Mouse (Mus musculus): ENCODE results near the gene Coa3. TPM values are rescaled to one million over a fixed set of nuclear protein-coding genes. Genes with fewer than 3 reads are reported as not detected.
"Not testable (repeated sequence)": the region's sequence is repeated elsewhere in the genome, so short reads cannot be mapped to it uniquely, and the experiment has no call there.

Gene Coa3
- 213 and 220 TPM in 2 replicates for polyA plus RNA-seq (2014; fragmentation: Nextera tagmentation; extraction: Ambion mirVana)

GRCm38 (mm10) chr11:101278223-101279192 is at the start of gene Coa3, which contains the start of gene Cntd1:
Coa3 (minus strand) TSS chr11:101279114.
Cntd1 (plus strand) TSS chr11:101279012.
- no peak within 1 kb of the TSS for H3K27ac ChIP-seq (ENCODE audit: low read depth, low read length)
- DNase-seq (ENCODE audit: low spot score, missing footprints) (peak; percentile 95), ATAC-seq (ENCODE audit: low FRiP score) (peak; percentile 96)
- peak within 1 kb of the TSS; percentile 76 for H3K9ac ChIP-seq (ENCODE audit: low read length)
- H3K4me2 ChIP-seq, result peak within 1 kb of the TSS; percentile 87
- no peaks in the 10 kb centered on the region for H3K36me3 ChIP-seq (ENCODE audit: control insufficient read depth, insufficient read depth, low read length)
- H3K4me3 ChIP-seq (ENCODE audit: low read depth, low read length), result peak within 1 kb of the TSS; percentile 54
- H3K9me3 ChIP-seq (ENCODE audit: control insufficient read depth, low read length), result no peaks in the 10 kb centered on the region
- H3K27me3 ChIP-seq (ENCODE audit: control insufficient read depth, insufficient read depth, low read length), result no peaks in the 10 kb centered on the region; the same call in 1 of the 2 replicates
- H3K4me1 ChIP-seq (ENCODE audit: control insufficient read depth, insufficient read depth, low read length), result peaks cover 17% of the 10 kb centered on the region
- 12% methylated on average over 45 of the region's 45 CpGs for WGBS

- WGBS, result 63% methylated on average over 3 of the region's 3 CpGs
- H3K9me3 ChIP-seq (ENCODE audit: control insufficient read depth, low read length), result no peaks in the 10 kb centered on the region
- H3K27me3 ChIP-seq (ENCODE audit: control insufficient read depth, insufficient read depth, low read length), result no peaks in the 10 kb centered on the region
- no peak overlapping the region for H3K4me3 ChIP-seq (ENCODE audit: low read depth, low read length)
- no peaks in the 10 kb centered on the region for H3K4me1 ChIP-seq (ENCODE audit: control insufficient read depth, insufficient read depth, low read length)
- no peak overlapping the region for H3K27ac ChIP-seq (ENCODE audit: low read depth, low read length)
- no peak for DNase-seq (ENCODE audit: low spot score, missing footprints)
- no peak for ATAC-seq (ENCODE audit: low FRiP score)
- no peak overlapping the region for H3K4me2 ChIP-seq
- H3K36me3 ChIP-seq (ENCODE audit: control insufficient read depth, insufficient read depth, low read length), result peaks cover 11% of the 10 kb centered on the region
- H3K9ac ChIP-seq (ENCODE audit: low read length), result no peak overlapping the region
Measured at GRCm38 (mm10) chr11:101327311-101327710, 48.4 kb upstream of the Coa3 start.

GRCm38 (mm10) chr11:101326147-101326546 is 47.2 kb upstream of the Coa3 start:
- no peaks in the 10 kb centered on the region for H3K27me3 ChIP-seq (ENCODE audit: control insufficient read depth, insufficient read depth, low read length)
- 88% methylated on average over 11 of the region's 11 CpGs for WGBS
- H3K4me2 ChIP-seq, result no peak overlapping the region
- H3K4me3 ChIP-seq (ENCODE audit: low read depth, low read length), result no peak overlapping the region
- H3K36me3 ChIP-seq (ENCODE audit: control insufficient read depth, insufficient read depth, low read length), result peaks cover 19% of the 10 kb centered on the region
- no peak for ATAC-seq (ENCODE audit: low FRiP score)
- H3K27ac ChIP-seq (ENCODE audit: low read depth, low read length), result no peak overlapping the region
- H3K9ac ChIP-seq (ENCODE audit: low read length), result no peak overlapping the region
- DNase-seq (ENCODE audit: low spot score, missing footprints), result no peak
- no peaks in the 10 kb centered on the region for H3K4me1 ChIP-seq (ENCODE audit: control insufficient read depth, insufficient read depth, low read length)
- no peaks in the 10 kb centered on the region for H3K9me3 ChIP-seq (ENCODE audit: control insufficient read depth, low read length)

- peaks cover 24% of the 10 kb centered on the region for H3K36me3 ChIP-seq (ENCODE audit: control insufficient read depth, insufficient read depth, low read length)
- WGBS, result 94% methylated on average over 11 of the region's 11 CpGs
Measured at GRCm38 (mm10) chr11:101325201-101325600, 46.3 kb upstream of the Coa3 start.

GRCm38 (mm10) chr11:101324763-101325162 is 45.8 kb upstream of the Coa3 start, which contains the start of gene Aoc2:
Aoc2 (plus strand) TSS chr11:101325063.
- peak; percentile 49 for DNase-seq (ENCODE audit: low spot score, missing footprints)
- Histone ChIP-seq H3K9me3 (ENCODE audit: control insufficient read depth, low read length) (no peaks in the 10 kb centered on the region), H3K4me1 (ENCODE audit: control insufficient read depth, insufficient read depth, low read length) (no peaks in the 10 kb centered on the region), H3K27me3 (ENCODE audit: control insufficient read depth, insufficient read depth, low read length) (no peaks in the 10 kb centered on the region), H3K4me3 (ENCODE audit: low read depth, low read length) (no peak within 1 kb of the TSS), H3K4me2 (no peak within 1 kb of the TSS), H3K27ac (ENCODE audit: low read depth, low read length) (no peak within 1 kb of the TSS), H3K36me3 (ENCODE audit: control insufficient read depth, insufficient read depth, low read length) (peaks cover 28% of the 10 kb centered on the region), H3K9ac (ENCODE audit: low read length) (no peak within 1 kb of the TSS)
- ATAC-seq (ENCODE audit: low FRiP score), result no peak
- 97% methylated on average over 5 of the region's 5 CpGs for WGBS

More at GRCm38 (mm10) chr11:101325201-101325600, 46.3 kb upstream of the Coa3 start:
- H3K4me3 ChIP-seq (ENCODE audit: low read depth, low read length); H3K9me3 ChIP-seq (ENCODE audit: control insufficient read depth, low read length); H3K27me3 ChIP-seq (ENCODE audit: control insufficient read depth, insufficient read depth, low read length); H3K27ac ChIP-seq (ENCODE audit: low read depth, low read length); H3K4me2 ChIP-seq; ATAC-seq (ENCODE audit: low FRiP score); H3K9ac ChIP-seq (ENCODE audit: low read length); H3K4me1 ChIP-seq (ENCODE audit: control insufficient read depth, insufficient read depth, low read length): not testable (repeated sequence)
- peak; percentile 1 for DNase-seq (ENCODE audit: low spot score, missing footprints)

GRCm38 (mm10) chr11:101323609-101324008 is 44.7 kb upstream of the Coa3 start:
- Histone ChIP-seq H3K4me3 (ENCODE audit: low read depth, low read length) (no peak overlapping the region), H3K4me1 (ENCODE audit: control insufficient read depth, insufficient read depth, low read length) (no peaks in the 10 kb centered on the region), H3K4me2 (no peak overlapping the region), H3K27me3 (ENCODE audit: control insufficient read depth, insufficient read depth, low read length) (no peaks in the 10 kb centered on the region), H3K27ac (ENCODE audit: low read depth, low read length) (no peak overlapping the region), H3K36me3 (ENCODE audit: control insufficient read depth, insufficient read depth, low read length) (peaks cover 28% of the 10 kb centered on the region), H3K9ac (ENCODE audit: low read length) (no peak overlapping the region), H3K9me3 (ENCODE audit: control insufficient read depth, low read length) (no peaks in the 10 kb centered on the region)
- DNase-seq (ENCODE audit: low spot score, missing footprints) (peak; percentile 92), ATAC-seq (ENCODE audit: low FRiP score) (no peak)
- 12% methylated on average over 4 of the region's 4 CpGs for WGBS

- H3K27me3 ChIP-seq (ENCODE audit: control insufficient read depth, insufficient read depth, low read length), result no peaks in the 10 kb centered on the region
- under 1% methylated on average over 17 of the region's 17 CpGs for WGBS
- ATAC-seq (ENCODE audit: low FRiP score) (peak; percentile 73), DNase-seq (ENCODE audit: low spot score, missing footprints) (no peak)
- peak overlapping the region; percentile 88 for H3K4me3 ChIP-seq (ENCODE audit: low read depth, low read length)
- H3K9ac ChIP-seq (ENCODE audit: low read length), result peak overlapping the region; percentile 91
- peaks cover 11% of the 10 kb centered on the region for H3K36me3 ChIP-seq (ENCODE audit: control insufficient read depth, insufficient read depth, low read length)
- no peaks in the 10 kb centered on the region for H3K9me3 ChIP-seq (ENCODE audit: control insufficient read depth, low read length)
- peak overlapping the region; percentile 72 for H3K4me2 ChIP-seq
- peak overlapping the region; percentile 26; the same call in 1 of the 2 replicates for H3K27ac ChIP-seq (ENCODE audit: low read depth, low read length)
- peaks cover 10% of the 10 kb centered on the region for H3K4me1 ChIP-seq (ENCODE audit: control insufficient read depth, insufficient read depth, low read length)
Measured at GRCm38 (mm10) chr11:101316501-101316917, 37.6 kb upstream of the Coa3 start.

- H3K27ac ChIP-seq (ENCODE audit: low read depth, low read length), result peak within 1 kb of the TSS; percentile 55
- no peaks in the 10 kb centered on the region for H3K27me3 ChIP-seq (ENCODE audit: control insufficient read depth, insufficient read depth, low read length)
- H3K4me3 ChIP-seq (ENCODE audit: low read depth, low read length), result peak within 1 kb of the TSS; percentile 88
- no peaks in the 10 kb centered on the region for H3K9me3 ChIP-seq (ENCODE audit: control insufficient read depth, low read length)
- H3K9ac ChIP-seq (ENCODE audit: low read length), result peak within 1 kb of the TSS; percentile 91
- DNase-seq (ENCODE audit: low spot score, missing footprints) (peak; percentile 99), ATAC-seq (ENCODE audit: low FRiP score) (peak; percentile 92)
- H3K36me3 ChIP-seq (ENCODE audit: control insufficient read depth, insufficient read depth, low read length), result peaks cover 9% of the 10 kb centered on the region
- peak within 1 kb of the TSS; percentile 72 for H3K4me2 ChIP-seq
- H3K4me1 ChIP-seq (ENCODE audit: control insufficient read depth, insufficient read depth, low read length), result peaks cover 10% of the 10 kb centered on the region
- WGBS, result under 1% methylated on average over 62 of the region's 62 CpGs
Measured at GRCm38 (mm10) chr11:101315665-101316500, 37.0 kb upstream of the Coa3 start, which contains the start of gene Psme3. Psme3 (plus strand) TSS chr11:101316213.

Measured in midbrain, embryonic 11.5 days (tissue).